Mouse (Mus musculus): ENCODE data around the gene Nit1.

Nit1 gene

DNA sequence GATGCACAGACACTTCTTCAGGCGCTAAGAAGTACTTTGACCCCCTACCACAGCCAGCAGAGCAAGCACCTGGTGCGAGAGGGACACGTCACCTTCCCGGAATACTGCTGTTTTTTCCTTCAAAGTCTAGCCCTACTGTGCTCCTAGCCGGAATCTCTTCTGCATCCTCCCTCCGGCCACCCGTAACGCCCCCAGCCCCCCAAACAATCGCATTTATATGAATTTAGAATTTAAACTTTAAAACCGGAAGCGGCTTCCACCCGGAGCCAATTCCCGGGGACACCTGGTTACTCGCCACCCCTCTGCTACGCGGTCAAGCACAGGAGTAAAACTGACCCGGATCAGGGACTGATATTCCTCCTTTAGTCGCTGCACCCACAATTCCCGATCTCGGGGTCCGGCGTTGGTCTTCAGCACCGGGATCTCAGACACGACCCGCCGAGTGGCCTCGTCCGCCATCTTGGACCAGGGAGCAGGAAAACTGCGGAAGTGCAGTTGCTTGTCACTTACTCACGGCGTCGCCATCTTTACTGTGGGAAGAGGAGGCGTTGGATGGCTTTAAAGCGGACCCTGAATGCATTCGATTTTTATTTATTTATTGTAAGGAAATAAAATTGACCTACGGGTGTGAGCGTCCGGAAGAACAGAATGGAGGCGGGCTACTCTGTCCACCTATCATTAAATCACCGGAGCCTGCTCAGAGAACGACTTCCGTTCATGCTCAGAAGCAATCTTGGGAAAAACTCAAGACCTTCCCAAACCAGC lies 51.0 kb downstream of the Nit1 start, which contains the start of gene Ufc1:
Gene Ufc1, minus strand, starts transcription at position 727 of the 765 bp plus-strand sequence.
- peak; percentile 73 for DNase-seq (ENCODE audit: low read depth, low spot score)

DNA sequence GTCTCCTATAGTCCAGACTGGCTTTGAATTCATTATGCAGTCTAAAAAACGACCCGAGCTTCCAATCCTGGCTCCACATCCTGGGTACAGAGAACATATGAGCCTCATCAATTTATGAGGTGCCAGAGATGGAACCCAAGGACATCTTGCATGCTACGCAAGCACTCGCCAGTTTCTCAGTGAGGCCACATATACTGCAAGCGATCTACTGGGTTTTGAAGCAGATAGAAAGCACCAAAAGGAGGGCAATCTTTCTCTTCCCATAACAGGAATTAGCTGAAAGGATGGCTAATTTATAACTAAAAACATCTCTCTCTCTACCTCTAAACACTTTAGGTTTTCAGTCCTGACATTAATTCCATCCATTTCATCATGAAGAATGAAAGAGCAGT lies 51.5 kb downstream of the Nit1 start:
- DNase-seq (ENCODE audit: low read depth, low spot score): no peak

DNA sequence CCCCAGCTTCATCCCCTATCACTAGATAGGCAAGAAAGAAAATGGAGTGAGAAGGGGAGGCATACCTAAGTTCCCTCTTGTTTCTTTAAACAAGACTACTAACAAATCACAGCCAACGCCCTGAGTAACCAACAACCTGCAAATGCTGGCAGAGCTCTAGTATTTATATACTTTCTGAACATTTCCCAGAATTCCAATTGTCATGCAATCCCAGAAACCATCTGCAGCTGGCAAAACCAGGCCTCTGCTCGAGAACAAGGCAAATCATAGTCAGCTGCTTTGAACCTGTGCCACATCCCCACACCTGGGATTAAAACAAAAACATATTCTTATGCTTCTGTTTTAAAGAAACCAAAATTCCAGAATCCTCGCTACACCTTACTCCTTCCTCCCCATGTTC lies 52.1 kb downstream of the Nit1 start:
- DNase-seq (ENCODE audit: low read depth, low spot score): no peak

- DNase-seq (ENCODE audit: low read depth, low spot score): no peak
These were observed 57.1 kb downstream of the Nit1 start for GRCm38 (mm10) chr1:171288328-171288727.

Measured in embryo, embryonic 11.5 days (tissue).